Mouse (Mus musculus): Measurements from ENCODE around the gene Appbp2.
A peak's percentile ranks its signal among the peaks of the same experiment; 100 is the strongest.

Gene Appbp2

DNA sequence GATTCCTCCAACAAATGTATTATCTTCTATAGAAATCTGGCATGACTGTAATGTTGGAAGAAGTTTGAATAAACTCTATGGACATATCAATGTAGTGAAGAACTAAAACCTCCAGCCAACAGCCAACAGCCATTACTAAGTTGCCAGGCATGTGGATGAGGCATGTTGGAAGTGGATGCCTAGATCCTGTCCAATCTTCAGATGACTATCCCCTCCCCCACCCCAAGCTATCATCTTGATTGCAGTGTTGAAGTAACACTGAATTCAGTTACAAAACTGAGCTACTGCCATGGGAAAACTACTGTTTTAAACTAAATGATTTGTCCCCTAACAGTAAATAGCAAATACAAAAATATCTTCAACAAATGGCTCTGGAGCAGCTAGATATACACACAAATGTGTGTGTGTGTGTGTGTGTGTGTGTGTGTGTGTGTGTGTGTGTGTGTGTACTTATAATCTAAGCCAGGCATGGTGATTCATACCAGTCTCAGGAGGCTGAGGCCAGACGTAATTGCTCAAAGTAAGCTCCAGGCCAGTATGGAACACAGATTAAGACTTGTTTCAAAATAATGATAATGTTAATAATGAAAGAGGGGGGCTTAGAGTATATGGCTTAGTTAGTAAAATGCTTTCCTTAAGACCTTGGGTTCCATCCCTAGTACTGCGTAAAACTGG lies 82.5 kb downstream of the Appbp2 start:
- no peak for DNase-seq

DNA sequence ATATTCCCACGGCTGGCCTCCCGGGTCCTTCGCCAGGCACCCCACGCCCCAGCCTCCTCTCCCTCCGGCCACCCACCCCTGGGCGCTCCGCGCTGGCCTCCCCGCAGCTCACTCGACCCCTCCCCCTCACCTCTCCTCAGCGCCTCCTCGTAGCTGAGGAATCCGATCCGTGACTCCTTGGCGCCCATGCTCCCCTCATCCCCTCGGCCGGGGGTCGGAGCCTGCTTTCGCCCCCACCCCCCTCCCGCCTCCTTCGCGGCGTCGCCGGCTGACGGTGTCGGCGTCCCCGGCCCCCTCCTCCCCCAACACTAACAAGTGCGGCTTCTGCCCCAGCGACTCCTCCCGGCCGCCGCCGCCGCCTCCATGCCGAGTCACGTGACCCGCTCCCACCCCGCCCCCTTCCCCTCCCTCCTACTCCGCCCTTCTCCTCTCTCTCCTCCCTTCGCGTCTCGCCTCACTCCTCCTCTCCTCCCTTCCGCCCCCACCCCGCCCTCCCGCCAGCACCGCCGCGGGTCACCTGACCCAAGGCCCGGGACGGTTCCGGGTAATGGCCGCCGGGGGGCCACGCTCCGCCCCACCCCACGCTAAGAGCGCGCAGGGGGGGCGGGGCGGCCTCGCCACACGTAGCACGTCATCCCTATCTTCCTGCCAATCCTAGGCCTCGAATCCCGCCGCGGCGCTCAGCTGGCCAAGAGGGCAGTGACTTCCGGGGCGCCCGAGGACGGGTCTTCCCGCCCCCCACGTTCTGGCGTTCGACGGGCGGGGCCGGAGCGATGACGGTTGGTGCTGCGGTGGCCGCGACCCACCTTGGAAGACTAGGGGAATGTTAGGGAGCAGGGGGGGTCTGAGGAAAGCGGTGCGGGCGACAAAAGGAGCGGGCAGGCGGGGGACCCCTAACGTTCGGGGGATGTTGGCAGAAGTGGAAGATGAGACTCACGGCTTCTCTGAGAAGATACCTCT lies 95.1 kb downstream of the Appbp2 start, which contains the start of gene Usp32:
TSS of gene Usp32 (minus strand) at position 581 of the 960 bp plus-strand sequence.
- DNase-seq, result peak; percentile 95

DNA sequence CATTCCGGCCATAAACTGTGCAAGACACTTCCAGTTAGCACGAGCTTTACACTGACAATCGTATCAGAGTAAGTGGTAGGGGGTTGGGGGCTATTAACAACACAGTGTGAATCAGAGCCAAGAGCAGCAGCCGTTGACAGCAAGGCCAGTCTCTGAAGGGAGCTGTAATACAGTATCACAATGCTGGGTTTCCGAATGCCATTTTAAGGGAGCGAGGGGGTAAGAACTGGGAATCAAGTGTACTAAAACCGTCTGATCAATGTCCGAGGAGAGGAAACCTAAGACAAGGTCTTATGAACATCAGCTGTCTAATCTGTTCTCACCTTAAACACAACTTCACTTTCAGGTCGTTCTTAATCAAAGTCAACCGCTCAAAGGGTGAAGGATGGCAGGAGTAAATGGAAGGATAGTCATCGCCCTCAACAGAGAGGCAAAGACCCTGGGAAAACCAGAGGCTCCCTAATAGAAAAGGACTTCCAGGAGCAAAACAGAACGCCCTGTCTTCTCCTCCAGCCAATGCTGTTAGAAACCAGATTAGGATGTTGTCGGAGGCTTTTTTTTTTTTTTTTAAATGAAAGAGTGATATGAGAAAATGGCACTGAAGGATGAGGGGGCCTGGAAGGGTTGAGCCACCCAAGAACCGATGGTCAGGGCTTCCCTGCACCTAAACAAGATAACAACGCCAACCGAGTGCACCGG lies 96.0 kb downstream of the Appbp2 start:
- DNase-seq, result peak; percentile 13

Data from kidney, adult 18-20 months (tissue).